Mouse (Mus musculus) heart, adult 2 months (tissue): Measurements from ENCODE around the gene Rnf216. TPM values are rescaled to one million over a fixed set of nuclear protein-coding genes. Genes with fewer than 3 reads are reported as not detected.

Source experiments
- DNase-seq, 2 experiments: peaks; one replicate each; pipeline ENCODE4 v3.0.0; 2021
- H3K27ac ChIP-seq: fragments of 200-600 bp; 2 replicates; pipeline ENCODE4 v1.8.1; 2022
- H3K27me3 ChIP-seq: fragments of 200-500 bp; 2 replicates; pipeline ENCODE4 v1.6.1; 2012; ENCODE audit warnings: mild to moderate bottlenecking, low read length, inconsistent platforms, mixed read lengths; ENCODE audit not compliant: control insufficient read depth, insufficient read depth
- H3K36me3 ChIP-seq: fragments of 200-500 bp; 2 replicates; pipeline ENCODE4 v1.6.1; 2012; ENCODE audit warnings: low read length, inconsistent platforms; ENCODE audit not compliant: control insufficient read depth, insufficient read depth
- H3K4me1 ChIP-seq: fragments of 200-500 bp; 2 replicates; pipeline ENCODE4 v1.6.1; 2011; ENCODE audit warnings: low read length; ENCODE audit not compliant: control insufficient read depth, insufficient read depth
- H3K4me3 ChIP-seq: fragments of 200-600 bp; 2 replicates; pipeline ENCODE4 v1.8.1; 2022
- H3K79me2 ChIP-seq: fragments of 200-500 bp; replicated peaks from 2 replicates; pipeline ENCODE4 v1.6.1; 2012; ENCODE audit warnings: mild to moderate bottlenecking, inconsistent platforms, low read length, moderate library complexity, mixed read lengths; ENCODE audit not compliant: control insufficient read depth, insufficient read depth
- H3K9ac ChIP-seq: fragments of 200-500 bp; 2 replicates; pipeline ENCODE4 v1.6.1; 2012; ENCODE audit warnings: low read depth, mild to moderate bottlenecking, control low read depth, inconsistent platforms, low read length, mixed read lengths
- CTCF ChIP-seq: fragments of 200-600 bp; IDR thresholded peaks from 2 replicates; pipeline ENCODE4 v1.8.1; 2022; ENCODE audit warnings: antibody characterized with exemption, mild to moderate bottlenecking, moderate library complexity
- EP300 ChIP-seq: fragments of 200-500 bp; IDR thresholded peaks from 2 replicates; pipeline ENCODE4 v1.6.1; 2011; ENCODE audit warnings: low read depth, low read length, control low read depth; ENCODE audit not compliant: insufficient read depth
- POLR2A ChIP-seq: fragments of 200-500 bp; IDR thresholded peaks from 2 replicates; pipeline ENCODE4 v1.6.1; 2011; ENCODE audit warnings: mild to moderate bottlenecking, low read depth, low read length, control low read depth; ENCODE audit not compliant: insufficient read depth
- whole genome bisulfite sequencing: fragments of 180-500 bp; shearing (Covaris S2); methylation state at CpG from one replicate; pipeline ENCODE4 v1.1.7; 2018; 5-methylcytosine and 5-hydroxymethylcytosine counted together
- intact Hi-C: fragments of 180-260 bp; cut with DNase I; formaldehyde crosslinking; loops from one replicate; pipeline ENCODE4 v1.15.1; 2025
- polyA plus RNA-seq: library from polyadenylated mRNA; depleted of rRNA; stranded (reverse); fragments of >200 nt; gene quantifications from 2 replicates; pipeline ENCODE4 v1.2.3, GENCODE M21; 2012
- total RNA-seq, 2 experiments: library from RNA; stranded (reverse); gene quantifications; 2 replicates each; pipeline ENCODE4 v1.2.3; 2021

Rnf216 gene
- total and polyA plus RNA-seq, 3 experiments: 16.5 to 23.8 (median 23.3) TPM

- Histone ChIP-seq H3K79me2 (no peaks in the 10 kb centered on the region; the same call in 1 of the 2 replicates), H3K27ac (no peak overlapping the region), H3K36me3 (no peaks in the 10 kb centered on the region), H3K4me3 (no peak overlapping the region), H3K4me1 (peaks cover 8% of the 10 kb centered on the region), H3K27me3 (no peaks in the 10 kb centered on the region), H3K9ac (no peak overlapping the region)
- TF ChIP-seq POLR2A: no peak
- TF ChIP-seq CTCF: peak; percentile 95
- WGBS: 15% methylated on average over 1 of the region's 1 CpGs
- no peak for DNase-seq
- intact Hi-C loops: loop anchor here (1.0 to 2.0 kb wide), 2 partner anchors 101 to 158 kb away; no protein-coding TSS in a partner anchor
Observed at GRCm38 (mm10) chr5:143037201-143037600, 75.6 kb downstream of the Rnf216 start.

GRCm38 (mm10) chr5:143036052-143036451 lies 76.7 kb downstream of the Rnf216 start:
- no peak overlapping the region for H3K4me3 ChIP-seq
- peaks cover 12% of the 10 kb centered on the region for H3K4me1 ChIP-seq
- H3K27me3 ChIP-seq: no peaks in the 10 kb centered on the region
- TF ChIP-seq EP300: no peak
- peak; percentile 25 for TF ChIP-seq CTCF
- TF ChIP-seq POLR2A: no peak
- H3K27ac ChIP-seq: peak overlapping the region; percentile 16; the same call in 1 of the 2 replicates
- no peak overlapping the region for H3K9ac ChIP-seq
- H3K79me2 ChIP-seq: no peaks in the 10 kb centered on the region; the same call in 1 of the 2 replicates
- 80% methylated on average over 1 of the region's 1 CpGs for WGBS
- intact Hi-C loops: loop anchor here (2.0 kb wide), 1 partner anchor 157 kb away; no protein-coding TSS in a partner anchor
- peaks cover 2% of the 10 kb centered on the region for H3K36me3 ChIP-seq
- DNase-seq: no peak

GRCm38 (mm10) chr5:143035271-143035670 lies 77.5 kb downstream of the Rnf216 start:
- no peak overlapping the region for H3K4me3 ChIP-seq
- DNase-seq: no peak
- H3K4me1 ChIP-seq: peaks cover 14% of the 10 kb centered on the region
- no peaks in the 10 kb centered on the region; the same call in 1 of the 2 replicates for H3K79me2 ChIP-seq
- 34% methylated on average over 4 of the region's 4 CpGs for WGBS
- no peaks in the 10 kb centered on the region for H3K27me3 ChIP-seq
- peaks cover 2% of the 10 kb centered on the region for H3K36me3 ChIP-seq
- no peak overlapping the region for H3K9ac ChIP-seq
- no peak for TF ChIP-seq EP300
- no peak for TF ChIP-seq POLR2A
- no peak for TF ChIP-seq CTCF
- intact Hi-C loops: no loop called here
- H3K27ac ChIP-seq: peak overlapping the region; percentile 20; the same call in 1 of the 2 replicates

- peaks cover 2% of the 10 kb centered on the region for H3K36me3 ChIP-seq
- H3K4me3 ChIP-seq: no peak overlapping the region
- intact Hi-C loops: no loop called here
- H3K27me3 ChIP-seq: no peaks in the 10 kb centered on the region
- no peak for TF ChIP-seq EP300
- TF ChIP-seq CTCF: no peak
- TF ChIP-seq POLR2A: no peak
- H3K4me1 ChIP-seq: peaks cover 15% of the 10 kb centered on the region
- WGBS: 80% methylated on average over 3 of the region's 3 CpGs
- H3K27ac ChIP-seq: no peak overlapping the region
- DNase-seq: no peak
- peak overlapping the region; percentile 16; the same call in 1 of the 2 replicates for H3K9ac ChIP-seq
- no peaks in the 10 kb centered on the region; the same call in 1 of the 2 replicates for H3K79me2 ChIP-seq
Observed at GRCm38 (mm10) chr5:143034108-143034507, 78.7 kb downstream of the Rnf216 start.

GRCm38 (mm10) chr5:143033277-143033676 lies 79.5 kb downstream of the Rnf216 start:
- Histone ChIP-seq H3K27me3 (no peaks in the 10 kb centered on the region), H3K4me1 (peaks cover 15% of the 10 kb centered on the region), H3K36me3 (peaks cover 2% of the 10 kb centered on the region), H3K79me2 (no peaks in the 10 kb centered on the region; the same call in 1 of the 2 replicates), H3K9ac (no peak overlapping the region), H3K4me3 (no peak overlapping the region), H3K27ac (peak overlapping the region; percentile 11; the same call in 1 of the 2 replicates)
- intact Hi-C loops: no loop called here
- TF ChIP-seq EP300: no peak
- no peak for TF ChIP-seq CTCF
- WGBS: 67% methylated on average over 3 of the region's 3 CpGs
- DNase-seq: no peak

- intact Hi-C loops: no loop called here
- TF ChIP-seq EP300 (no peak), POLR2A (no peak), CTCF (no peak)
- Histone ChIP-seq H3K27ac (peak overlapping the region; percentile 49), H3K27me3 (no peaks in the 10 kb centered on the region), H3K4me1 (peaks cover 15% of the 10 kb centered on the region), H3K79me2 (no peaks in the 10 kb centered on the region; the same call in 1 of the 2 replicates), H3K4me3 (no peak overlapping the region), H3K9ac (no peak overlapping the region), H3K36me3 (peaks cover 2% of the 10 kb centered on the region)
- 40% methylated on average over 2 of the region's 2 CpGs for WGBS
- no peak for DNase-seq
Observed at GRCm38 (mm10) chr5:143032639-143033146, 80.1 kb downstream of the Rnf216 start.
